Mouse (Mus musculus) forebrain, postnatal 0 days (tissue): ENCODE results near the gene Trib2. TPM values are rescaled to one million over a fixed set of nuclear protein-coding genes. Genes with fewer than 3 reads are reported as not detected.

Experiments
- ATAC-seq: fragments of 200-750 bp; cut with Nextera tagmentation; 2 replicates; pipeline ENCODE4 v1.8.0; 2017; ENCODE audit warnings: mild to moderate bottlenecking, moderate library complexity
- DNase-seq: peaks from one replicate; pipeline ENCODE4 v3.0.0-alpha.2; 2015
- H3K27ac ChIP-seq: fragments of 300-500 bp; sonication (generic); 2 replicates; pipeline ENCODE4 v1.5.1; 2014; ENCODE audit warnings: low read depth, mild to moderate bottlenecking, antibody characterized with exemption, low read length, moderate library complexity, mixed read lengths
- H3K27me3 ChIP-seq: fragments of 300-500 bp; sonication (generic); 2 replicates; pipeline ENCODE4 v1.6.1; 2014; ENCODE audit warnings: mild to moderate bottlenecking, low read length, mixed read lengths; ENCODE audit not compliant: insufficient read depth
- H3K36me3 ChIP-seq: fragments of 300-500 bp; sonication (generic); 2 replicates; pipeline ENCODE4 v1.6.1; 2014; ENCODE audit warnings: mild to moderate bottlenecking, moderate library complexity; ENCODE audit not compliant: insufficient read depth
- H3K4me1 ChIP-seq: fragments of 300-500 bp; sonication (generic); 2 replicates; pipeline ENCODE4 v1.6.1; 2014; ENCODE audit warnings: antibody characterized with exemption; ENCODE audit not compliant: insufficient read depth
- H3K4me2 ChIP-seq: fragments of 300-500 bp; sonication (generic); 2 replicates; pipeline ENCODE4 v1.6.1; 2014; ENCODE audit warnings: low read depth, mild to moderate bottlenecking, moderate library complexity
- H3K4me3 ChIP-seq: fragments of 300-500 bp; sonication (generic); 2 replicates; pipeline ENCODE4 v1.5.1; 2014; ENCODE audit warnings: low read depth, low read length, mixed read lengths
- H3K9ac ChIP-seq: fragments of 300-500 bp; sonication (generic); 2 replicates; pipeline ENCODE4 v1.6.1; 2014; ENCODE audit warnings: mild to moderate bottlenecking
- H3K9me3 ChIP-seq: fragments of 300-500 bp; sonication (generic); 2 replicates; pipeline ENCODE4 v1.6.1; 2016; ENCODE audit warnings: low read length
- CTCF ChIP-seq: sonication (generic); IDR thresholded peaks from 2 replicates; pipeline ENCODE4 v1.5.1; 2016; ENCODE audit warnings: antibody characterized with exemption, control low read depth, low read depth
- WGBS: fragments of 180-500 bp; shearing (Covaris S2); extraction: QIAGEN DNeasy Blood & Tissue Kit; methylation state at CpG from one replicate; pipeline ENCODE4 v1.1.7; 2014; 5-methylcytosine and 5-hydroxymethylcytosine counted together
- microRNA-seq, 2 experiments: library from miRNA; unstranded; fragments of <30 nt; microRNA quantifications; one replicate each; pipeline ENCODE4; 2016
- polyA plus RNA-seq: library from polyadenylated mRNA; unstranded; fragments of >200 nt; fragmentation: Nextera tagmentation; extraction: Ambion mirVana; gene quantifications from 2 replicates; pipeline ENCODE4 v1.2.1, GENCODE M21; 2015
- total RNA-seq: library from RNA; depleted of rRNA; stranded (reverse); fragments of >200 nt; gene quantifications from 2 replicates; pipeline ENCODE4 v1.2.3, GENCODE M21; 2014

Trib2 gene
- total and polyA plus RNA-seq, 2 experiments from 2014 or later: 82.3 to 152 TPM

DNA sequence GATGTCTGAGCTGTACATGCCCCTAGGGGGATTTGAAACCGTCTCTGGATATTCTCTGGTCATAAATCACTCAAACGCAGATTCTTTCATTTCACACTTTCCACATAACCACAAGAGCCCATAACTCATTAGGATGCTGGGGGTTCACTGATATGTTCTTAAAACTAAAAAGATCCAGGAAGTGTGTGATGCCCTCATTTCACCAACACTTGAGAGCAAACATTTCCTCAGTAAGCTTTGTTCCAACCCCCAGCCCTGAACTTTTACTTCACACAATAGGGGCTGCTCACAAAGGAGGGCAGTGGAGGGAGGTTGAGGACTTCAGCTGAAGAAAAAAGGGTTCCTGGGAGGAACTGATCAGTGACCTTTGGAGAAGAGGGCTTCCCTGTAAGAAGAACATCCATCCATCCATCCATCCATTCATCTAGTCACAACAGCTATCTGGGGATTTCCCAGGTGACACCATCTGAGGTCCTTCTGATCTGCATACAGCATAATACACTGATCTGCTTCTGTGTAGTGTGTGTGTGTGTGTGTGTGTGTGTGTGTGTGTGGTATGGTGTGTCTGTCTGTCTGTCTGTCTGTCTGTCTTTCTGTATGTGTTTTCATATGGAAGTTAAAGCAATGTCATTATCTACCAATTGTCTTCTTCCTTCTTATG, 61.6 kb downstream of the Trib2 start:
- Histone ChIP-seq H3K27me3 (no peaks in the 10 kb centered on the region), H3K4me2 (no peak overlapping the region), H3K9ac (no peak overlapping the region), H3K9me3 (no peaks in the 10 kb centered on the region), H3K27ac (no peak overlapping the region), H3K4me3 (no peak overlapping the region), H3K4me1 (no peaks in the 10 kb centered on the region), H3K36me3 (no peaks in the 10 kb centered on the region)
- DNase-seq (no peak), ATAC-seq (no peak)
- 78% methylated on average over 2 of the region's 2 CpGs for WGBS
- TF ChIP-seq CTCF: no peak

DNA sequence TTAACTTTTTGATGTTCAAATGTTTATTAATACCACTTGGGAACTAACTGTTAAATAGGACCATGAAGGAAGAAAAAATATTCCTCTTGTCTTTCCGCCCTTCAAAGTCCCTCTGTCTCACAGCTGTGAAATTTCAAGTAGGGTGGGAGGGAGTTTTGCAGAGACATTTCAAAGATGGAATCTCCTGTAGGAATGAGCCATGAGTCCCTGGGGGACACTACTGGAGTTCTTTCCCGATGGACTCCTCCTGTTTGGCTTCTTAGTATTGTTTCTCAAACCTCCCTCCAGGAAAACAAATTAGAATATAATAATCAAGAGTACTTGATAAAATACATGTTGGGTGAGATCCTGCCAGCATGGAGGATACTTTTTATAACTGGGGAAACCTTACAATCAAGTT, 62.1 kb downstream of the Trib2 start:
- Histone ChIP-seq H3K4me2 (no peak overlapping the region), H3K27ac (no peak overlapping the region), H3K9me3 (no peaks in the 10 kb centered on the region), H3K27me3 (no peaks in the 10 kb centered on the region), H3K9ac (no peak overlapping the region), H3K4me1 (no peaks in the 10 kb centered on the region), H3K36me3 (no peaks in the 10 kb centered on the region), H3K4me3 (no peak overlapping the region)
- no peak for DNase-seq
- no peak for TF ChIP-seq CTCF
- no peak for ATAC-seq
- 83% methylated on average over 2 of the region's 2 CpGs for WGBS

DNA sequence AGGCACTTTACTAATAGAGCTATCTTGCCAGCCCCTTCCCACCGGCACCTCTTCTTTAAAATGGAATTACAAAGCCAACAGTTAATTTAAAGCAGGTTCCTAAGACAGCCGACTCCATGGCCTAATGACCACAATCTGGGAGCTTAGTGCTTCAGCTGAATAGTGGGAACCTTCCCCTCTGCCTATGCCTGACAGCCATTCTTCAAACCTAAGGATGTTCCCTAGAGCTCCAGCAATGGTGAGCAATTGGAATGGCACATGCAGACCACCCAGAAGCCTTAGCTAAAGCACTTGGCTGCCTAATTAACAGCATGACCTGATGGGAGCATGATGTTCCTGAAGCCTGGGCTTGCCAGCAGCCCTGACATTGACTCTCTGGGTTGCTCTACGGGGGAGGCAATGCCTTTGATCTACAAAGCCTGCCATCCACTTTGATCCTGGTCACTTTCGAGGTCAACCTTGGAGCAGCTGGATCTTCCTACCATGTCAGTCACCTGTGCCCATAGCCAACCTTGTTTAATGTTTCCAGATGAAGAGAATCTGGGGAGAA, 67.0 kb downstream of the Trib2 start:
- no peaks in the 10 kb centered on the region for H3K9me3 ChIP-seq
- no peak overlapping the region for H3K4me3 ChIP-seq
- H3K4me2 ChIP-seq: no peak overlapping the region
- no peaks in the 10 kb centered on the region for H3K27me3 ChIP-seq
- H3K9ac ChIP-seq: no peak overlapping the region
- no peaks in the 10 kb centered on the region for H3K36me3 ChIP-seq
- DNase-seq (no peak), ATAC-seq (no peak)
- H3K4me1 ChIP-seq: no peaks in the 10 kb centered on the region
- TF ChIP-seq CTCF: no peak
- H3K27ac ChIP-seq: no peak overlapping the region
- WGBS: 39% methylated on average over 4 of the region's 4 CpGs

DNA sequence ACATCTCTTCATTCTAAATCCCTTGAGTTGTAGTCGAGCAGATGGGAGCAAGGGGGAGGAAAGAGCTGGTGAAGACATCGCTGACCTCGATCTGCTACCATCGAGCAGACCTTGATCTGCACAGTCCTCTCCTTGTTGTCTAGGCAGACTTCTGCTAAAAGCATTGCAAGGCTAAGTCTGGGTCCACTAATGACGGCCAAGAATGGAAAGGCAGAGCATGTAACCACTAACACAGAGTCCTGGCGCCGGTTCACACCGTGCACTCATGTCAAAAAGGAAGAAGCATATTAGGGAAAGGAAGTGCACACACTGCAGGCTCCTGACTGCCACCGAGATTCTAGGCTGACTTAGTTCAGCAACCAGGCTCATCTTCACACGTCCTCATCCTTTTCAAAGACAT, 71.0 kb downstream of the Trib2 start:
- Histone ChIP-seq H3K4me3 (no peak overlapping the region), H3K9ac (no peak overlapping the region), H3K4me2 (no peak overlapping the region), H3K36me3 (no peaks in the 10 kb centered on the region), H3K9me3 (no peaks in the 10 kb centered on the region), H3K4me1 (no peaks in the 10 kb centered on the region), H3K27ac (no peak overlapping the region), H3K27me3 (no peaks in the 10 kb centered on the region)
- no peak for DNase-seq
- no peak for TF ChIP-seq CTCF
- 81% methylated on average over 10 of the region's 10 CpGs for WGBS
- ATAC-seq: no peak

Small RNA genes within 50 kb of the gene (microRNA-seq; reads per million reads assigned to microRNA genes)
- gene Mir6387: 0 reads per million in 2 experiments
